Mouse (Mus musculus) limb, embryonic 14.5 days (tissue): Measurements from ENCODE around the gene Bcl2a1a. TPM values are rescaled to one million over a fixed set of nuclear protein-coding genes. Genes with fewer than 3 reads are reported as not detected.

Experiments used
- polyA plus RNA-seq, 2 experiments: library from polyadenylated mRNA; depleted of rRNA in 1 of 2; stranded (reverse) in 1 of 2; unstranded in 1 of 2; fragments of >200 nt; fragmentation: Nextera tagmentation in 1 of 2; extraction: Ambion mirVana in 1 of 2; gene quantifications; 2 replicates each; pipeline versions ENCODE4 v1.2.1 to v1.2.3; 2012 to 2014

Gene Bcl2a1a
- polyA plus RNA-seq, 2 experiments, result 0.13 TPM; not detected in 1

Other genes starting within 250 kb of the Bcl2a1a start
- gene Mthfsl, start 236.6 kb upstream of the Bcl2a1a start, polyA plus RNA-seq (2012; rRNA removed), result 24.5 and 29.5 TPM in 2 replicates
- gene Mthfsl, start 236.6 kb upstream of the Bcl2a1a start, polyA plus RNA-seq (2014; fragmentation: Nextera tagmentation; extraction: Ambion mirVana), result 36.1 and 37.5 TPM in 2 replicates
- gene Bcl2a1d, start 225.0 kb upstream of the Bcl2a1a start, polyA plus RNA-seq (2012; rRNA removed), result 0.15 TPM in 1 of 2 replicates, not detected in the other
- gene Bcl2a1d, start 225.0 kb upstream of the Bcl2a1a start, polyA plus RNA-seq (2014; fragmentation: Nextera tagmentation; extraction: Ambion mirVana), result not detected in 2 replicates
- gene Trim43c, start 117.7 kb upstream of the Bcl2a1a start, polyA plus RNA-seq (2012; rRNA removed), result 0.03 TPM in 1 of 2 replicates, not detected in the other
- gene Trim43c, start 117.7 kb upstream of the Bcl2a1a start, polyA plus RNA-seq (2014; fragmentation: Nextera tagmentation; extraction: Ambion mirVana), result 0.21 TPM in 1 of 2 replicates, not detected in the other
- 0.04 TPM in 1 of 2 replicates, not detected in the other for gene Trim43b, start 135.9 kb downstream of the Bcl2a1a start, polyA plus RNA-seq (2012; rRNA removed)
- not detected in 2 replicates for gene Trim43b, start 135.9 kb downstream of the Bcl2a1a start, polyA plus RNA-seq (2014; fragmentation: Nextera tagmentation; extraction: Ambion mirVana)
- 0.90 and 1.4 TPM in 2 replicates for gene Bcl2a1b, start 242.3 kb downstream of the Bcl2a1a start, polyA plus RNA-seq (2012; rRNA removed)
- 1.1 and 2.1 TPM in 2 replicates for gene Bcl2a1b, start 242.3 kb downstream of the Bcl2a1a start, polyA plus RNA-seq (2014; fragmentation: Nextera tagmentation; extraction: Ambion mirVana)
- gene Gm29094, start 242.5 kb downstream of the Bcl2a1a start, polyA plus RNA-seq (2012; rRNA removed), result not detected in 2 replicates
- 0.43 and 0.69 TPM in 2 replicates for gene Gm29094, start 242.5 kb downstream of the Bcl2a1a start, polyA plus RNA-seq (2014; fragmentation: Nextera tagmentation; extraction: Ambion mirVana)